Mouse (Mus musculus) lung, adult 2 months (tissue): ENCODE measurements around the gene Lpo.

Experiments used
- CTCF ChIP-seq: fragments of 200-500 bp; IDR thresholded peaks from 2 replicates; pipeline ENCODE4 v1.5.1; 2011; ENCODE audit warnings: mild to moderate bottlenecking, low read length, control low read depth; ENCODE audit not compliant: insufficient read depth
- POLR2A ChIP-seq: fragments of 200-500 bp; IDR thresholded peaks from 2 replicates; pipeline ENCODE4 v1.6.1; 2011; ENCODE audit warnings: low read depth, mild to moderate bottlenecking, control low read depth, low read length, borderline replicate concordance; ENCODE audit errors: extremely low read depth

GRCm38 (mm10) chr11:87802621-87803020, 25.5 kb downstream of the Lpo start:
- TF ChIP-seq POLR2A (no peak), CTCF (peak; percentile 40; the same call in 1 of the 2 replicates)
